Mouse (Mus musculus) left cerebral cortex, postnatal 10 days (tissue): Measurements from ENCODE around the gene Fam71e1. TPM values are rescaled to one million over a fixed set of nuclear protein-coding genes. Genes with fewer than 3 reads are reported as not detected.

Source experiments
- DNase-seq, 2 experiments: peaks; one replicate each; pipeline ENCODE4 v3.0.0; 2021 to 2022; ENCODE audit warnings: low spot score in 2 of 2, mixed read lengths in 1 of 2; ENCODE audit errors: extremely low spot score in 1 of 2
- intact Hi-C: fragments of 180-260 bp; cut with DNase I; formaldehyde crosslinking; loops from one replicate; pipeline ENCODE4 v1.15.1; 2025
- total RNA-seq, 2 experiments: library from RNA; stranded (reverse); gene quantifications; 2 replicates each; pipeline ENCODE4 v1.2.3; 2021

Fam71e1 gene
- total RNA-seq, 2 experiments from 2014 or later, result 24.4 to 26.8 TPM

DNA sequence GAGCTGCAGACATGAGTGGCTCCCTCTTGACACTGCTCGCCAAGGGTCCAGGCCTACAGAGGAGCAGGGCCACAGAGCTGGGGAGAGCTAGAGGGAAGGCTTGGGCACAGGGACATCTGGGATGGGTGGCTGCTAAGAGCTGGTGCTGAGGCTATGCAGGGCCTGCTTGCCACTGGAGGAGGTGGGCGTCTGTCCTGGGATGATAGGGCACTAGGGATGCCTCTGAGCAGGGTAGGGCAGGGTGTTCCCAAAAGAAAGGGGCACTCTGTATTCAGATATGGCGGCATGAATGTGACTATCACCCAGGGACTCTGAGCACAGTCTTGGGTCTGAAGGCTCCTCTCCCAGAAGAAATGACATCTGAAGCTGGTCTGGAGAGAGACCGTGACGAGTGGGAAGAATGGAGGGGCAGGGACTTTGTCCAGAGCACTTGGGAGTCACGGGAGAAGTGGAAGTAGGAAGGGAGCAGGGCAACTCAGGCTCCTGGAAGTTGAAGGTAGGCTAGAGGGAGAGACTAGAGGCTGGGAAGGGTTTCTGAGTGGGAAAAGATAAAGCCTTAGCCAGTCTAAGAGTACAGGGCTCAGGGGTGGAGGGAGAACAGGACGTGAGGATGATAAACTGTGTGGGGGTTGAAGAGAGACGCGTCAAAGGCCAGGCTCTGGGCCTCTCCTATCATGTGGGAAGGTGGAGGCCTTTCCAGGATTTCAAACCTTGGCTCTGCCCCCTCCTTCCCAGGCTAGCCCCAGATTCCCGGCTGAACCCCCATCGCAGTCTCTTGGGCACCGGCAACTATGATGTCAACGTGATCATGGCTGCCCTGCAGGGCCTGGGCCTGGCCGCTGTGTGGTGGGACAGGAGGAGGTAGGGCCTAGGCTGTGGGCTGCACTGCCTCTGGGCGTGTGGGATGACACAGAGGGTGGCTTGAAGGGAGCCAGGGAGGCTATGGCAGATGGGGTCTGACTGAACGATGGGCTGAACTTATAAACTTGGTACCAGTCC lies 26.4 kb upstream of the Fam71e1 start:
- DNase-seq, result no peak
- intact Hi-C loops, result no loop called here

DNA sequence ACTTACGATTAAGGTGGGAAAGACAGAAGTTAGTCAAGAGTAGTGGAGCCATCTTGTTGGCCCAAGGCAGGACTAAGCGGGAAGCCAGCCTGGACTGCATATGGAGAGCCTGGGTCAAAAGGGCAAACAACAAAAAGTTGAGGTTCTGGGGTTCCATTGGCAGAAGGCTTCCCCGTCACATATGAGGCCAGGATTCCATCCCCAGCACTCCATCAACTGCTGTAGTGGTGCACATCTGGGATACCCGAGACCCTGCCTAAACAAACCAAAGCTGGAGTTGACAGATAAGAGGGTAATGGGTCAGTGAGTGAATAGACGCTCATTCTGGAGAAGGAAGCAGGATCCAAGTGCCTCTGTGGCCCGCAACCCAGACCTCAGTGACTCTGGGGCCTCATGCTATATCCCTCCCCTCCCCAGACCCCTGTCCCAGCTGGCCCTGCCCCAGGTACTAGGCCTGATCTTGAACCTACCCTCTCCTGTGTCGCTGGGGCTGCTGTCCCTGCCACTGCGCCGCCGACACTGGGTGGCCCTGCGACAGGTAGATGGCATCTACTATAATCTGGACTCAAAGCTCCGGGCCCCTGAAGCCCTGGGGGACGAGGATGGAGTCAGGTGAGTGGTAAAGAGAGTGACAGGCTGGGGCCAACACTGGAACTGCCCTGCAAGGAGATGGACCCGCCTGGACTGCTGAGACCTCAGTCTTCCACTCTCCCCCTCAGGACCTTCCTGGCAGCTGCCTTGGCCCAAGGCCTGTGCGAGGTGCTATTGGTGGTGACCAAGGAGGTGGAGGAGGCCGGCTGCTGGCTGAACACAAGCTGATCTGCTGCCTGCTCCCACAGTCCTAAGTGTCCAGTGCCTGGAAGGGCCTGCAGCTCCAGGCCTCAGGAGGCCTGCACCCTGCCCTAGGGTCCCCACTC lies 25.4 kb upstream of the Fam71e1 start:
- intact Hi-C loops, result no loop called here
- DNase-seq, result no peak

DNA sequence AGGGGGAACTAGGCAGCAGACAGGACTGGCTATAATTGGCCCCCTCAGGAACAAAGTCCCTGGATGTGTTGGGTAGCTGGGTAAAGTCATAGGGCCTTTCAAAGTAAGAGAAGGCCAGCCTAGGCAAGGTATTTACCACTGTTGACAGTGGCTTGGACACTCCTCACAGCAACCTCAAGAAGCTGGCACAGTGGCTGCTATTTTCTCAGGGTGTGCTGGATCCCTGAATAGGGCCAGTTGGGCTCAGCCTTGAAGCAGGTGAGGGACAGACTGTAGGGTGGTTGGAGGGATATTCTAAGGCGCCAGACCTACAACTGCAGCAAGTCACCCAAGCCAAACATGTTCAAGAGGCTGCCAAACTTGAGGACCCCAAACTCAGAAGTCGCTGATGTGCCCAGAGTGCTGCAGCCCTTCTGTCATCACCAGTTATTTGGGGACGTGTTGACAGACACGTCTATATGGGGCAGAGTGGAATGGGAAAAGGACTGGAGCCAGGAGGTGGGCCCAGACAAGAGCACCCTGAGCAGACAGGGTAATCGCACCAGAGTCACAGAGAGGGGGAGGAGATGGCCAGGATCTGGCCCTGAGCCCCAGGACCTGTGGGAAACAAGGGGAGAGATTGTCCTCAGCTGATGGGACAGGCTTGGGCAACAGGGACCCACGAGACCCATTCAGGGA lies 24.4 kb upstream of the Fam71e1 start:
- DNase-seq, result no peak
- intact Hi-C loops, result no loop called here

DNA sequence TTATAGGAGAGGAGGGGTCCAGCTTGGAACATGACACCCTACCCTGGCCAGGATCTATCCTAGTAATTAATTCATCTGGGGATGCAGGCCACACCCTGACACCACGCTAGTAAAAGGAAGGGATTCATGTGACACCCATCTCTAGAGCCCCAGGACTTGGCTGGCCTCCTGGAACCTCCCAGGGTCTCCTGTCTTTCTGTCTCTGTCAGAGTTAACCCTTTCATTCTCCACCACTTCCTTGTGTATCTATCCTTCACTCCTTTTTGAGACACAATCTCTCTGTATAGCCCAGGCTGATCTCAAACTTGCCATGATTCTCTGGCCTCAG lies 23.9 kb upstream of the Fam71e1 start:
- no peak for DNase-seq
- intact Hi-C loops, result no loop called here

DNA sequence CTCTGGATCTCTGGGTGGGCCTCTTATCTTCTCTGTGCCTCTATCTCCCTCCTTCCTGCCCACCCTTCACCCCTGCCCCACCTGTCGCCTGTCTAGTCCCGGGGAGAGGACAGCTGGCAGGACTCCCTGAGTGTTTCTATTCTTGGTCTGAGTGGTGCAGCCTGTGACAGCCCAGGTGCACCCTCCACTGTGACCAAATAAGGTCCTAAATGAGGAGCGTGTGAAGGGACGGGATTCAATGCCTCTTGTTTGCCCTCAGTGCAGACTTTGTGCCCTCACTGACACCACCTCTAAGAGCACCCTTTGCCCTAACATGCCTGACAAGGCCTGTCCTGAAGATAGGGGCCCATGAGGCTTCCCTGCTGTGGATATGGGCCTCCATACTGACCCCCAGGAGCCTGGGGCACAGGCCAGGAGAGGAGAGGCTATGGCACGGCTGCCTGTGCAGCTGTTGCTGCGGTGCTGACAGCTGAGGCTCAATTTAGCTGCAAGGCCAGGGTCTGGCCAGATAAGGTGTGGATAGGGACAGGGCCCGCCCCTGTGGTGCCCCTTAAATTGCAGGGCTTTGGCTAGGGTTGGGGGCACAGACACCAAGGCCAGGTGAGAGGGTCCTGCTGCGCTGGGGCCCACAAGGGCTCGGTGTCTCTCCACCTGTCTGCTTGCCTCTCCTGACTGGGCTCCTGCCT lies 23.3 kb upstream of the Fam71e1 start:
- intact Hi-C loops, result no loop called here
- no peak for DNase-seq

DNA sequence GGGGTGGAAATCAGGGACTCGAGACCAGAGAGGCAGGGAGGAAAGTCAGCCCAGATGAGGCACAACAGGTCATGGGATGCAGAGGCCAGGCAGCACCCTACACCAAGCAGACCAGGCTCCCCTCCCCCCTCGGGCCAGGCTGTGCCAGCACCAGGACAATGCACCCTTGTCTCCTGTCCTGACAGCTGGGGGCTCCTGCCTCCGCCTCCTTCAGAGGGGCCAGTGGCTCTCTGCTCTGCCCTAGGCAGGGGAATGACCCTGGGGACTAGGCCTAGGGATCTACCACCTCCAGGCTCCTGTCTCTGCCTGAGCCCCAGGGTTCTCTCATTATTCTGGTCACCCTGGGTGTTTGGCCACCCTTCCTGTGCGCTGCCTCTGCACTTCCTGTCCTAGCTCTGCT lies 22.0 kb upstream of the Fam71e1 start:
- intact Hi-C loops, result no loop called here
- peak in 1 of 2 experiments; percentile 85 for DNase-seq

DNA sequence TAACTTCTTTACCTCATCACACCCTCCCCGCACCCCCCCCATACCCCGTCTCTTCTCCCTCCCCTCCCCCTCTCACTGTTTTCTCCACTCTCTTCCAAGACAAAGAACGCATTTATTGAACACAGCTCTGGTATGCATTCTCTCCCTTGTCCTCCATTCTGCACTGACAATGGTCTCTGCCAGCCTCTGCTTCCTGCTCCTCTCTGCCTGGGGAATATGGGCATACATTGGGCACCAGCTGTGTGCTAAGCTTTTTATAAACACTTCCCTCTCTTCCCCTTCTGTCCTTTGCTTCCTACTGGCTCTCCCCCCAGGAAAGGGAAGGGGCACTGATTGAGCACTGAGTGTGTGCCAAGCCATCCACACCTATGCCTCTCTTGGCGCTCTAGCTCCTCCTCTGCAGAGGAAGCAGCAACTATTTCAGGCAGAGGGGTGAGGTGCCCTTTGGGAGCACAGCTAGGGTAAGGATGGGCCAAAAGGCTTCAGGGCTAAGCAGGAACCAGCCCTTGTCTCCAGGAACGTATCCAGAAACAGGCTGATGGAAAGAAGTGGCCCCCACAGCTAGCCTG lies 21.3 kb upstream of the Fam71e1 start:
- intact Hi-C loops, result loop anchor here (5.0 kb wide), 1 partner anchor 98 kb away; no protein-coding TSS in a partner anchor
- DNase-seq, result no peak

DNA sequence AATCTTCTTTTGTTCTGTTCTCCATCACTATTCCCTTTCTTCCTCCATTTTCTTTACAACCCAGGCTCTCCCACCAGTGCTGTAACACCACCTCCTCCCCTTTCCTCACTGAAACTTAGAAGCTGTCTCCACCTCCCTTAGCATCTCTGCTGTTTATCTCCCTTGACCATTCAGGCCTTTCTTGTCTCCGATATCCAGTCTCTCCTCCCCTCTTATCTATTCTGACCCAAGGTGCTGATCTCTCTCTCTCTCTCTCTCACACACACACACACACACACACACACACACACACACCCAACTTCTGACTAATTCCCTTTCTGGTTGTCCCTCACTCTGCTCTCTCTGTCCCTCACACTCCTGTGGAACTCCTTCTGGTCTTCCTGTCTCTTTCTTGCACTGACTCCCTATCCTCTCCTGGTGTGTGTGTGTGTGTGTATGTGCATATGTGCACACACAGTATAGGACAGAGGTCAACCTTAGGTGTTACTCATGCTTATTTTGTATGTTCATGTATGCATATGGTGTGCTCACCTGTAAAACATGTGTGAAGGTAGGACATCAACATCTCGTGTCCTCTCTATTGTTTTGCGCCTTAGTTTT lies 13.4 kb upstream of the Fam71e1 start:
- intact Hi-C loops, result loop anchor here (5.0 kb wide), 1 partner anchor 221 kb away; the partner anchor contains the start of gene Gm15517
- no peak for DNase-seq

DNA sequence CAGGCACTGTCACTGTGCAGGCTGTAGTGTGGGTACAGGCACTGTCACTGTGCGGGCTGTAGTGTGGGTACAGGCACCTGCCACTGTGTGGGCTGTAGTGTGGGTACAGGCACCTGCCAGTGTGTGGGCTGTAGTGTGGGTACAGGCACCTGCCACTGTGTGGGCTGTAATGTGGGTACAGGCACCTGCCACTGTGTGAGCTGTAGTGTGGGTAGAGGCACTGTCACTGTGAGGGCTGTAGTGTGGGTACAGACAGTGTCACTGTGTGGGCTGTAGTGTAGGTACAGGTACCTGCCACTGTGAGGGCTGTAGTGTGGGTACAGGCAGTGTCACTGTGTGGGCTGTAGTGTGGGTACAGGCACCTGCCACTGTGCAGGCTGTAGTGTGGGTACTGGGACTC lies 12.3 kb upstream of the Fam71e1 start:
- intact Hi-C loops, result loop anchor here (5.0 kb wide), 1 partner anchor 222 kb away; the partner anchor contains the start of gene Gm15517
- DNase-seq, result no peak

DNA sequence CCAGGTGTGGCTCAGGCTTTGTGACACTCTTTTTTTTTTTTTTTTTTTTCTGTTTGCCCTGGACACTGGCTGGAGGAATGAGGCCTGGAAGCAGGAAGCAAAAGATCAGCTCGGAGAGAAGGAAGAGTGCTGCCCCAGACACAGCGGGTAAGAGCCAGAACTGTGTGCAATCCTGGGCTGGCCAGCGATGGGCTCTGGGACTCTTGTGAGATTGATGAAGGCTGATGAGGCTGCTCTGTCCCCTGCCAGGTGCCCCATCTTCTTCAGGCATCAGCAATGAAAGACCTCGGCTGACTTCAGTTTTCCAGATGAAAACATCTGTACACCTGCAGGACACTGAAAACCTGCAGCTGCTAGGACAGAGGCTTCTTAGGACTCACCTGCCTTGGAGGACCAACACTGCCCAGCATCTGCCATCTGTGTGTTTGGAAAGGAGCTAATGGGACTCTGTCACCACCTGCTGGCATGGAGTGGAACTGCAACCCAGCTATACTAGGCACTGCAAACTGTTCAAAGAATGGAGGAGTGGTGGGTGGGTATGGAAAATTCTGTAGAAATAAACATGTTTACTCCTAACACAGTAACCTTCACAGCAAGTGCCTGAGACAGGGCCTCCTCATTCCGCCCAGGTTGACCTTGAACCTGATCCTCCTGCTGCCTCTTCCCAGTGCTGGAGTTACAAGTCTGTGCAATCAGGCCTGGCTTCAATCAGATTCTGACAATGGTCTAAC lies 11.4 kb upstream of the Fam71e1 start:
- intact Hi-C loops, result loop anchor here (5.0 kb wide), 2 partner anchors 118 to 223 kb away; partner anchors contain the start of gene Gm15517
- DNase-seq, result peak; percentile 73

DNA sequence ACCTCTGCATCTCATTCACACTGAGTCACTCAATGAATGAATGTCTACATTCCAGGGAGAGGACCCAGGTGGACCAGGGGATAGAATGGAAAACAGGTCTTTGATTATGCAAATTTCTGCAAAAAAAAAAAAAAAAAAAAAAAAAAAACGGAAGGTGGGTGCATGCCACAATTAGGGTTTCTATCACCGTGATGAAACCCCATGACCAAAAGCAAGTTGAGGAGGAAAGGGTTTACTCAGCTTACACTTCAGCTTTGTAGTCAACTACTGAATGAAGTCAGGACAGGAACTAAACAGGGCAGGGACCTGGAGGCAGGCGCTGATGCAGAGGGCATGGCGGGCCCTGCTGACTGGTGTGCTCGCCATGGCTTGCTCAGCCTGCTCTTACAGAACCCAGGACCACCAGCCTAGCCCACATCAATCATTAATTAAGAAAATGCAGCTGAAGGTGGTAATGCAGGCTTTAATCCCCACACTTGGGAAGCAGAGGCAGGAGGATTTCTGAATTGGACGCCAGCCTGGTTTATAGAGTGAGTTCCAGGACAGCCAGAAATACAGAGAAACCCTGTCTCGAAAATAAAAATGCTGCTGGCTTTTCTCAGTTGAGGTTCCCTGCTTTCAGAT lies 10.7 kb upstream of the Fam71e1 start:
- DNase-seq, result no peak

DNA sequence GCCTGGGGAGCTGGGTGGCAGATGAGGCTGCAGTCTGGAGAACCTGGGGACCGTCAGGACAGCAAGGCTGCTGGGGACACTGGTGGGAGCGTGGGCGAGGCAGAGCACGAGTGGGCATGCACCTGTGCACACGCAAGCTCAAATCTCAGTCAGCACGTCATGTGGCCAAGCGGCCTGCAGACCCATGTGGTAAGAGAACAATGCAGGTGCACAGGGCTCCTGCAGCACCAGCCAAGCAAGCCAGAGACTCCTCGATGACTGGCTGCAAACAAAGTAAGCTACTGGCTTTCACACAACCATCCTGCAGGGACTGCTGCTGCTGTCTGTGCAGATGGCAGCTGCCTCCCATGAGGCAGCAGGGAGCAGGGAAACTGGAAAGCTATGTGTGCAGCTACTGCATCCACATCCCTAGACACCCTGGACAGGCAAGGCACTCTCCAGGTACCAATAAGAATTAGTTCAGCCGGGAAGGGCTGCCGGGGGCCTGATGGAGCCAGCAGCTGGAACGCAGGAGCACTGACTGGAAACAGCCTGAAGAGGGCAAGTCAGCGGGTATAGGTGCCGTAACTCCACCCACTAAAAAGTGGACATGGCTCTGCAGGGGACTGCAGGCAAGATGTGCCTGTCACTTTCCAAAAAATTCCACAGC lies 9.3 kb upstream of the Fam71e1 start:
- peak in 1 of 2 experiments; percentile 24 for DNase-seq
- intact Hi-C loops, result loop anchor here (5.0 kb wide), 1 partner anchor 120 kb away; no protein-coding TSS in a partner anchor

More for the DNA sequence above, 10.7 kb upstream of the Fam71e1 start:
- intact Hi-C loops, result loop anchor here (5.0 kb wide), 1 partner anchor 118 kb away; no protein-coding TSS in a partner anchor

DNA sequence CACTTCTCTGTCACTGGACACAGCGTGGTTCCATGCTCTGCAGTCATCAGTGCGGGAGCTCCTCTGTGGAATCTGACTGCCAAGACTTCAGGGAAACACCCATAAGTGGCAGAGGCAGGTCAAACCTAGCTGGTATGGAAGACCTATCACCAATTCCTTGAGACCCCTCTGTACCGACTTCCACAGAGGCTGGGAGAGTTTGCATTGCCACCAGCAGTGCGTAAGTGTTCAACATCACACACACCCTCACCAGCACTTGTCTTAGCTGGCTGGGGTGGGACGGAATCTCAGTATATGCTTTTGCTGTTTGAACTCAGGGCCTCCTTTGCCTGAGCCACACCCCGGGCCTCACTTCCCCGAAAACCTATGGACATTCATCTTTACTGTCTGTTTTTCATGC lies 8.4 kb upstream of the Fam71e1 start:
- intact Hi-C loops, result loop anchor here (5.0 kb wide), 1 partner anchor 121 kb away; no protein-coding TSS in a partner anchor
- DNase-seq, result no peak

DNA sequence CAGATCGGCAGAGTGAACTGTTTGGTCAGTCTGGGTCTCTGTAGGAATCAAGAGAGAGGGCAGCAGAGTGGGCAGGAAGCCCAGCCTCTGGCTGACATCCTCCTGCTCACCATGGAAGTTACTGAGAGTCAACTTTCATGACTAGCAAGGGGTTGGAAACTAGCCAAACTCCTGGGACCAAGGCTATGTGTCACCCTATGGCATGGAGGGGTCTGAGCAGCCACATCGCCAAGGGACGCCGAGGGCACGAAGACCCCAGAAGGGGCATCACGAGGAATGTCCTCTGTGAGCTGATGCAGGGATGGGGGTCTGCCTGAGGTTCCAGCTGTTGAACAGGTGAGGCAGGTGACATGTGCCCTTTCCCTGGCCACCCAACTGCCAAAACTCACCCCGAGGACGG lies 7.8 kb upstream of the Fam71e1 start:
- peak in 1 of 2 experiments; percentile 45 for DNase-seq
- intact Hi-C loops, result loop anchor here (5.0 kb wide), 1 partner anchor 121 kb away; no protein-coding TSS in a partner anchor

DNA sequence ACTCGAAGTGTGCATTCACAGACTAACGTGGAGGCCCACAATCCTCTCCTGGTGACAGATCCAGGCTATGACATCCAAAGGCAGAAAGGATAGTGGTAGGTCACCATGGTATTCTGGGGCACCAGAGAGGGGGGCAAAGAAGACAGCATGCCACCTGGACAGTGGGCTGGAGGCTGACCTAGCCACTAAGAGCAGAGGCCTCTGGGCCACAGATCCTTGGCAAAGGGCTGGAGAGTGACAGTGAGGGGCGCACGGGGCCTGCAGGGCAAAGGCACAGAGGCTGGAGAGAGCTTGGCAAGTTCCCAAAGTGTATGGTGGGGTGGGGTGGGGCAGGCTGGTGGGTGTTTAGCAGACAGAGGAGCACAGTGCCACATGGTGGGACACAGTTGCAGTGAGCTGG lies 6.1 kb upstream of the Fam71e1 start:
- peak in 1 of 2 experiments; percentile 31 for DNase-seq
- intact Hi-C loops, result no loop called here

DNA sequence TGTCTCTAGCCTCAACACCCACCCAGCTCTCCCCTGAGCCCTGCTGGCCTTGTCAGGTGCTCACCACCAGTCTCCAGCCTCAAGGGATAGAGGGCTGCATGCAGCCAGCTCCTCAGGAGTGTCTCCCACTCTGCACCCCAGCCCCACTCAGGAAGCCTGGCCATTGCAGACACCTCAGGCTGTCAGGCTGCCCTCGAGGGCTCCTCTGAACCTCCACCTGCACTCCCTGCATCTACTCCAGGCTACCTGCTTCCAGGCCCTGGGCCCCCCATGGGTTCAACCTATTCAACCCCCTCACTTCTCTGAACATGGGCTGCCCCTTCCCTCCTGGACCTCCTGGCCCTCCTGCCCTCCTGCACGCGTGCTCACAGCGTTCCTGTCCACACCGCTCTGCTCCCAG lies 5.0 kb upstream of the Fam71e1 start:
- intact Hi-C loops, result no loop called here
- peak in 1 of 2 experiments; percentile 22 for DNase-seq
